Mouse (Mus musculus) adrenal gland, postnatal 4 days (tissue): ENCODE results near the gene Ikbip. TPM values are rescaled to one million over a fixed set of nuclear protein-coding genes. Genes with fewer than 3 reads are reported as not detected.

Experiments used
- DNase-seq, 2 experiments: peaks; one replicate each; pipeline ENCODE4 v3.0.0; 2021 to 2022; ENCODE audit warnings: low spot score in 2 of 2, mixed read lengths in 2 of 2
- long read RNA-seq, 2 experiments: library from polyadenylated mRNA; stranded (forward); transcript quantifications; one replicate each; pipeline ENCODE4 v2.0.0; 2021
- total RNA-seq, 2 experiments: library from RNA; stranded (reverse); gene quantifications; 2 replicates each; pipeline ENCODE4 v1.2.3; 2021

Gene Ikbip
- 10 to 100 TPM; 43.3 to 48.0 TPM for total RNA-seq
- long read RNA-seq, experiment 1, transcript Ikbip-201 (3 exons, 3,232 nt), result minor isoform, 7 of 22 reads
- long read RNA-seq, experiment 1, transcript Ikbip-202 (3 exons, 1,328 nt), result major isoform, 8 of 22 reads
- long read RNA-seq, experiment 1, partial matches to known transcripts, result 4 of 22 reads
- long read RNA-seq, experiment 1, other reads (novel, unspliced or antisense), result 3 of 22 reads
- long read RNA-seq, experiment 2, transcript Ikbip-201 (3 exons, 3,232 nt), result major isoform, 15 of 34 reads
- long read RNA-seq, experiment 2, transcript Ikbip-202 (3 exons, 1,328 nt), result minor isoform, 7 of 34 reads
- long read RNA-seq, experiment 2, partial matches to known transcripts, result 0 of 34 reads
- long read RNA-seq, experiment 2, other reads (novel, unspliced or antisense), result 12 of 34 reads

DNA sequence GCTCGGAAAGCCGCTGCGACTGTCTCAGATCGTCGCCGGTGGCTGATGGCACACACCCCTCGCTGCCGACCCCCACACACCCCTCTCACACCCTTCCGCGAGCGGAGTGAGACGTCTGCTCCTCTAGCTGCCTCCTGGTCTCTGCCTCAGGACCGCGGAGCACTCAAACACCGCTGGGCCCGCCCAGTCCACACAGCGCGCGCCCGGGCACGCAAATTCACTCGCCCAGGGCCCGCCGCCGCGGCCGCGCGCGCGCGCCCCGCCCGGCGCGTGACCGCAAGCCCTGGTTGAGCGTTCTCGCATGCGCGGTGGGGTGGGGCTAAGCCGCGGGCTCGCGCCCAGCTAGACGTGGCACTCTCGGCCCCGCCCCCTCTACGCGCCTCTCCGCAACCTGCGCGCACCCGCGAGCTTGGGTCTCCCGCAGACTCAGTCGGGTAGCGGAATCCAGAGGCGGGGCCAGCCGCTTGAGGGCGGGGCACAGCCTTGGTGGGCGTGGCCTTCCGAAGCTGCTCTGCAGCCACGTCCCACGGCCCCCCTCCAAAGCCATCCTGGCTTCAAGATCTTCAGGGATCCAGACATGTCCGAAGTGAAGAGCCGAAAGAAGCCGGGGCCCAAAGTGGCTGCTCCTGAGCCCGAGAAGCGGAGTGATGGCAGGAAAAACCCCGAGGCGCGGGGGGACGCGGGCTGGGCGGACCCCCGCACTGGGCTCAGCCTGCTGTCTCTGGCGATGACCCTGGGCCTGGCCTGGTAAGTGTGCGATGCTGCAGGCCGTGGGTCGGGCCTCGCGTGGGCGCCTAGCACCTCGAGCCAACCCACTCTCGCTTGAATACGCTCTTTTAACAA is at the start of gene Ikbip, which contains the start of gene Apaf1:
Gene Ikbip (plus strand): TSS at position 391 of the 843 bp plus-strand sequence.
Gene Apaf1 (minus strand): TSS at position 221 of the 843 bp plus-strand sequence.
- peak; percentile 99 to 100 for DNase-seq

- peak in 1 of 2 experiments; percentile 10 for DNase-seq
Measured at GRCm38 (mm10) chr10:91033942-91034341, 48.8 kb upstream of the Ikbip start.

- DNase-seq, result no peak
Measured at GRCm38 (mm10) chr10:91049696-91050095, 33.0 kb upstream of the Ikbip start.

- no peak for DNase-seq
Measured at GRCm38 (mm10) chr10:91051156-91051555, 31.6 kb upstream of the Ikbip start.

DNA sequence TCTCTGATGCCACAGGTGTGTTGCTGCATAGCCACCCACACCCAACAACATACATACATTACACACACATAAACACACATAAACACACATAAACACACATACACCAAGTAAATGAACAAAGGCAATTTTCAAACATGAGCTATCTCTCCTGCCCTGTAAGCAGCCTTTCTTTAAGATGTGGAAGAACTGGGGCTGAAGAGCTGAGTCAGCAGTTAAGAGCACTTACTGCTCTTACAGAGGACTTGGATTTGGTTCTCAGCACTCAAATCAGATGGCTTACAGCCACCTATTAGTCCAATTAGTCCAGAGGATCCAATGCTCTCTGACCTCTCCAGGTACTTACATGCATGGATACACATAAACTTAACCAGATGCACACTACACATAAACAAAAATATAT is 30.0 kb upstream of the Ikbip start:
- no peak for DNase-seq

- DNase-seq, result no peak
Measured at GRCm38 (mm10) chr10:91060742-91061141, 22.0 kb upstream of the Ikbip start.

DNA sequence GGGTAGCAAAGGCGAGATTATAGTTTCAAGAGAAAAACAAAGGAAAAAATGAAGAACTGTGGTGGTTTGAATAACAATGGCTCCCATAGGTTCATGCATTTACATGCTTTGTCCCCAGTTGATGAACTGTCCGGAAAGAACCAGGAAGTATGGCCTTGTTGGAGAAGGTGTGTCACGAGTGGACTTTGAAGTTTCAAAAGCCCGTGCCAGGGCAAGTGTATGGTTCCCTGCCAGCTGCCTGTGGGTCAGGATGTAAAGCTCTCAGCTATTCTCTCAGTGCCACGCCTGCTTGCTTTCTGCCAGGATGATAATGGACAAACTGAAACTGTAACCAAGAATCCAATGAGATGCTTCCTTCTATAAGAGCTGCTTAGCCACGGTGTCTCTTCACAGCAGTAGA is 20.4 kb upstream of the Ikbip start:
- DNase-seq, result no peak

- no peak for DNase-seq
Measured at GRCm38 (mm10) chr10:91071768-91072167, 11.0 kb upstream of the Ikbip start.

DNA sequence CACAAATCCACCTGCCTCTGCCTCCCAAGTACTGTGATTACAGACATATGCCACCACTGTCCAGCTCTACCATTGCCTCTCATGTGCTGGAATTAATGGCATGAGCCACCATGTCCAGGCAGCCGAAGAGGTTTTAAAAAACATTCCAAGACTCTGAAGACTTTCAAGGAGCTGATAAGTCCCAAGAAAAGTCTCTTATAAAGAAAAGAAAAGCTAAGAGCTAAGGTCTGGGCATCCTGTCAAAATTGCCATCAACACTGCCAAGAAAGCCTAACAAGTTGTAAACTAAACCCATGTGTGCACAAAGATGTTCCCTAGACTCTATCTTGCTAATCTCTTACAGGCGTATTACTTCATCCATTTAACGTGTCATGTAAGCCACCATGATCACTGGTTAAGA is 9.4 kb upstream of the Ikbip start:
- no peak for DNase-seq

- no peak for DNase-seq
Measured at GRCm38 (mm10) chr10:91076667-91077066, 6.1 kb upstream of the Ikbip start.

DNA sequence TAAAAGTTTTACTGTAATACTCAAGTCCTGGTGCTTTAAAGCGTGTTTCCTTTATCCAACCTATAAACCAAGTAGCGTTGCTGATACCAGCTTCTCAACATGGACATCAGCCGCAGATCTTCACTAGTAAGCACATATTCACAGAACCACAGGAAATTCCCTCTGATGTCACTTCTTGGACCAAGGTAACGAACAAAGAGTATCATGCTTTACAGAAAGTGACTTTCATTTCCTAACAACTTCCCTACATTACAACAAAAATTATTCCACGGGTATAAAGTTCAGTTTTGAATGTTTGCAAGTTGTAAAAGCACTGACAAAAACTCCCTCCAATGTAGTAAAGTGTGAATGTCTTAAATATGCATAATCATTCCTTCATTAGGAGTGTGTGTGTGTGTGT is 2.2 kb upstream of the Ikbip start:
- no peak for DNase-seq

GRCm38 (mm10) chr10:91081959-91082507 is 707 bp upstream of the Ikbip start:
- peak in 1 of 2 experiments; percentile 16 for DNase-seq

- no peak for DNase-seq
Measured at GRCm38 (mm10) chr10:91083393-91083927, 720 bp downstream of the Ikbip start.

DNA sequence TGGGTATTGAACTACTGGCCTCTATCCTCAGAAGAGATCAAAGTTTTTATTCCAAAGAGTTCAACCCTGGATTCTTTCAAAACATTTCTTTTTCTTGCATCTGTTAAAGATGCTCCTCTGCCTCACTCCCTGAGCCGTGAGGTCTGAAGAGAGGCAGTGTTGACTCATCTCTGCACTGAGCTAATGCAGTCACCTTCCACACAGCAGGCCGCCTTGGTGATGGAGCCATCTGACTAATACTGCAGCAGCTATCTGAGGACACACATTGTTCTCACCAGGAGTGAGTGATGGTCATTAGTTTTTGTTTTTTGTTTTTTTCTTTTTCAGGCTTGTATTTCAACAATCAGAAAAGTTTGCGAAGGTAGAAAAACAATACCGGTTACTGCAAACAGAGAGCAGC is 10.1 kb downstream of the Ikbip start:
- no peak for DNase-seq

- no peak for DNase-seq
Measured at GRCm38 (mm10) chr10:91094251-91095104, 11.7 kb downstream of the Ikbip start.

DNA sequence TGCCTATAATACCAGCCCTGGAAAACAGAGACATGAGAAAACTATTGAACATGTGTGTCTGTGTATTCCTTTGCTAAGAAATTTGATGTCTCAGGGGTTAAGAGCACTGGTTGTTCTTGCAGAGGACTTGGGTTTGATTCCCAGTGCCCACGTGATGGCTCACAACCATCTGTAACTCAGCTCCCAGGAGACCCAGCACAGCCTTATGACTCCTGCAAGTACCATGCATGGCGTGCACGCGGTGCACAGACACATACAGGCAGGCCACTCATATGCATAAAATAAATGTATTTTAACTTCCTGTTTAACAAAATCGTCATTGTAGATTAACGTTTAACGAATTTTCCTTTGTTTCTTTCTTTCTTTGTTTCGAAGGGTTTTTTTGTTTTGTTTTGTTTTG is 15.3 kb downstream of the Ikbip start:
- DNase-seq, result no peak

DNA sequence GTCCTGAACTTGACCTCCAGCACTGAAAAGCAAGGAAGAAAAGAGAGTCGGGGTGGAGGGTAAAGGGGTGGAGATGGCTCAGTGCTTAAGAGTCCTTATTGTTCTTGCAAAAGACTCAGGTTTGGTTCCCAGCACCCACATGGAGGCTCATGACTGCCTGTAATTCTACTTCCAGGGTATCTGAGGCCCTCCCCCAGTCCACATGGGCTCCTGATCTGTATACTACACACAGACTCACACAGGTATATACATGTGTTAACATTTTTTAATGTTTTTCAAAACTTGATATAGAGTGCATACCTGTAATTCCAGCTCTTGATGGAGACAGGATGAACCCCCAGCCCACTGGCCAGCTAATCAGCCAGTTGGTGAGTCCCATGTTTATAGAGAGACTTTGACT is 17.4 kb downstream of the Ikbip start:
- no peak for DNase-seq

GRCm38 (mm10) chr10:91101936-91102335 is 19.2 kb downstream of the Ikbip start:
- no peak for DNase-seq

DNA sequence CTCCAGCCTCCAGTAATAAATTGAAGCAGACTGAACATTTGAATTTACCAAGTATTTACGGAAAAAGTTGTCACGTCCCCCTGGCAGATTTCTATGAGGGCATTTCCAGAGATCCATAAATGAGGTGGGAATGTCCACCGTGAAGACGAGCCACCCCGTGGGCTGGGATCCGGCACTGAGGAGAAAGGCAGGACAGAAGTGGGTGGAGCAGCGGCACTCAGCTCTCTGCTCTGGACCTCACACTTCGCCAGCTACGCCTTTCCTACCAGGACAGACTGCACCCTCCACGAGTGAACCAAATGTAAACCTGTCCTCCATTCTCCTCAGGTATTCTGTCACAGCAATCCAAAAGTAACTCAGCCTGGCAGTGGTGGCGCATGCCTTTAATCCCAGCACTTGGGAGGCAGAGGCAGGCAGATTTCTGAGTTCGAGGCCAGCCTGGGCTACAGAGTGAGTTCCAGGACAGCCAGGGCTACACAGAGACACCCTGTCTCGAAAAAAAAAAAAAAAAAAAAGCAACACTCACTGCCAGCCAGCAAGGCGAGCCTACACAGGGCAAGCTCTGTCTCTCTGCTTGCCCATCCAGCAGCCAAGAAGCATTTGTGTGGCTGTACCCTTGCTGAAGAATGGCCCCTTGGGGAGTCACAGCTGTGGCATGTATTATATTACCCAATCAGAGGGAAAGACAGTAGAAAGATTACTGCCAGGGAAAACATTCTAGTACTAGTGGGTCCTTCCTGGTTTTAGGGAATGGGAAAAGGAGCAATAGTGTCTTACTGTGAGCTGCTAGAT is 20.3 kb downstream of the Ikbip start:
- no peak for DNase-seq

DNA sequence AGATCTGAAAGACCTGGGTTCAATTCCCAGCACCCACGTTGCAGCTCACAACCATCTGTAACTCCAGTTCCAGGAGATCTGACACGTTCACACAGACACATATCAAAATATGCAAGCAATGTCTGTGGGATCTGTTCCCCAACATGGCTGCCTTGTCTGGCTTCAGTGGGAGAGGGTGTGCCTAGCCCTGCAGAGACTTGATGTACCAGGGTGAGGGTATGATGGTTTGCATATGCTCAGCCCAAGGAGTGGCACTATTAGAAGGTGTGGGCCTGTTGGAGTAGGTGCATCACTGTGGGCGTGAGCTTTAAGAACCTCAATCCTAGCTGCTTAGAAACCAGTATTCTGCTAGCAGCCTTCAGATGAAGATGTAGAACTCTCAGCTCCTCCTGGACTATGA is 23.2 kb downstream of the Ikbip start:
- DNase-seq, result no peak
